Mouse (Mus musculus): ENCODE results near the gene Ccdc88a.

Gene Ccdc88a

DNA sequence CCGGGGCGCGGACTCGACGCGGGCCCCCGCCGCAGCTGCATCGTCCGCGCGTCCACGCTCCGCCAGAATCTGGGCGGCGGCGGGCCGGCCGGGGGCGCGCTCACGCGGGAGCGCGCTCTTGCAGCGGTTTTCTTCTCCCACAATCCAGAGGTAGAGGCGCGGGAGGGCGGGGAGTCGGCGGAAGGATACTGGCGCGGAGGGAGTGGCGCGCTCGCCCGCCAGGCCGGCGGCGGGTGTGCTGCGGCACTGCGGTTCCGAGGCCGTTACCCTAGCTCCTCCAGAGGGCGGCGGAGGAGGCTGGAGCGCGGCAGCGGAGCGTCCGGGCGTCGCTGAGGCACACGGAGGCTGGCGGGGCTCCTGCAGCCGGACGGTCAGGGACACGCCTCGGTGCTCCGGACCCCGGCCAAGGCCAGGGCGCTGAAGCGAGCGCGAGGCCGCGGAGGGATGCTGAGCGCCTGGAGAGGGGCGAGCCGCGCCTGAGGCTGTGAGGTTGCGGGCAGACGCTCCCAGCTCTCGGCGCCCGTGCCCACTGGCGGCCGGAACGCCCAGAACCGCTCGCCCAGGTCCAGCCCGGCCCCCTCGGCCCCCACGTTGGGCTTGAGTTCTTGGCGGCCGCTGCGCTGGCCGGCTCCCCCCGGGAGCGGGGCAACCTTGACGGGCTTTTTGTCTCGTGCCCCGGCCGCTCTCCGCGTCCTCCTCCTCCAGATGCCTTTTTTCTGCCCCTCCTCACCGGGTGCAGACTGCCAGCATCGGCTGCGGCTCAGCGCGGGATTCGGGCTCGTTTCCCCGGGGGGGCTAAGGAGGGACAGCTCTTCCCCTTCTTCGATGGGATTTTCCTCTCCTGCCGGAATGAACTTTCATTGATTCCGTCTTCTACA is at the start of gene Ccdc88a:
Ccdc88a (plus strand) TSS at position 263 of the 878 bp plus-strand sequence.
- DNase-seq (ENCODE audit: low read depth, low spot score), result peak; percentile 98

DNA sequence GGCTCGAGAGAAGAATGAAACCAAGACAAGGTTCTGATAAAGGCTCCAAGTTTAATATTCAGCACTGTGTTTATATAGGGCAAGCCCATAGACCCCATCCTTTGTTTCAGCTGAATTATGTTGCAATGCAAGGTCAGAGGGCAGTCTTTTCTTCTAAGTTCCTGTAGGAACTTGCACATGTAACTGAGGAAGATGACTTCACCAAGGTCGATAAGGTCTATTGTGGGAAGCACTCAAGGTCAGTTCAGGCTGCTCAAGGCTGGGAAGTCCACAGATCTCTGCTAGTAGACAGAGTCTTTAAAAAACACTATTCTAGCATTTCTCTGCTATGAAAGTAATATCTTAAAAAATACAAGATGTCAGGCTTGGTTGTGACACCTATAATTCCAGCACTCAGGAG is 38.0 kb upstream of the Ccdc88a start:
- no peak for DNase-seq (ENCODE audit: low read depth, low spot score)

DNA sequence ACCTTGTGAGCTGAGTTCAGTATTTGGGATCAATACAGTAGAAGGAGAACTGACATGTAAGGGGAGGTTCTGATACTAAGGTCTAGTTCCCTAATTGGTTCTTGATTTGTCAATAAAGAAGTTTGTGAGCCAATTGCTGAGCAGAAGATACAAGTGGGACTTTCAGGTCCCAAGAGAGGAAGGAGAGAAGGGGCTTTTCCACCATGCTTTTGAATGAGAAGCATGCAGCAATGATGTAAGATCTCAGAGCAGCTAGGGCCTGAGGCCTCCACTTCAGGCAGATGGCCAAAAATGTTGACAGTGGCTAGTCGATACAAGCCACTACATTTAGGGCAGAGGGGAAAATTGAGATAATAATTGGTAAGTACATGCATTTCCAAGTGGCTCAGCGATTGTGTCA is 32.2 kb upstream of the Ccdc88a start:
- DNase-seq (ENCODE audit: low read depth, low spot score), result no peak

DNA sequence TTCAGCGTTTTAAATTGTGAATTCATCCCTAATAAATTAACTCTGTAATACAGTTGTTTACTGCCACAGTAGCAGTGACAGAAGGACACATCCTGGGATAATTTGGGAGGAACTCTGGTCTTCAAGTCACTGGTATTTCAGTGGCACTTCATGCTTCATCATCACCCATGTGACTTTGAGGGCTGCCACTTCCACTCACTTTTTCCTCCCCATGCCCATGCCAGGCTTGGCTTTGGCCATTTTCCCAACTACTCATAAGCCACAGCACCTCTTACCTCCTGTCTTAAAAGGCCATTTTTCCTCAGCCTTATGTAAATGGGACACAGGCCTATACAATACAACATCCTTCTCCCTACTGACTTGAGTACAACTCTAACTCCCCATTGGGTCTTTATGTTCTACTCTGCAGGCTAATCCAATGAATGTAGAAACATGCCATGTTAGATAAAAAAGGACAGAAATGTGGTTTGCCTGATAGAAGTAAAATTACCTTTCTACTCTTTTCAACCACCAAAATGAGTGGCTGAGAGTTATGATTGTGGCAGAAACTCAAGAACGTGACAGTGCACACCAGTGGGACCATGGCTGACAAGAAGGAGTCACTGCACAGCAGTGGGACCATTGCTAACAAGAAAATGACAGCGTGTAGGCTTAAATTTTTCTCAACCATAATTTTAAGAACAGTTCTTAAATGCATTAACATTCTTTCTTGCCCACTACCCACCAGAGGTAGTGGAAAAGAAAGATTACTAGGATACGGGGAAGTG is 28.4 kb upstream of the Ccdc88a start:
- no peak for DNase-seq (ENCODE audit: low read depth, low spot score)

DNA sequence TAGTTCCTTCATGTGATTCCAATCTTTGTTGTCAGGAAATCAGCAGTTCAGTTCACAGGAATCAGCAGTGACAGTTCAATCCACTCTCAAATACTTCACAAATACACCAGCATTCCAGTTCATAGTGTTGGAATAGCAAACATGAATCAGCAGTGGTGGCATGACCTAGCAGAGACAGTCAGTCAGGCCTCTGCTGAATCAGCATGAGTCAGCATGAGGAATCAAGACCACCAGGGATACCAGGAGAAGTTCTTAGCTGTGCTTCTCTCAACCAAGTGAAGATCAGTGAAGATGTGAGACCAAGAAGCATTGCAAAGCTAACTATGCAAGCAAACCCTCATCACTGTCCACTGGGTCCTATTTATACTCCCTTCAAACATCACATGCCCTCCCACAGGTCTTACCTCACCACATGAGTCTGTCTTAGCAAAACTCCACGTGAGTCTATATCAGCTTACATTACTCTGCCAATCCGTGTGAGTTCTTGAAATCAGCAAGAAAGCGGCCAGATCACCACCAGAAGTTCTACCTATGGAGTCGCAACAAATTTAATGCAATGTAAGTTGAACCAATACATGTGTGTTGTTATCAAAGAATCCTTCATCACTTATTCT is 27.7 kb upstream of the Ccdc88a start:
- DNase-seq (ENCODE audit: low read depth, low spot score), result no peak

DNA sequence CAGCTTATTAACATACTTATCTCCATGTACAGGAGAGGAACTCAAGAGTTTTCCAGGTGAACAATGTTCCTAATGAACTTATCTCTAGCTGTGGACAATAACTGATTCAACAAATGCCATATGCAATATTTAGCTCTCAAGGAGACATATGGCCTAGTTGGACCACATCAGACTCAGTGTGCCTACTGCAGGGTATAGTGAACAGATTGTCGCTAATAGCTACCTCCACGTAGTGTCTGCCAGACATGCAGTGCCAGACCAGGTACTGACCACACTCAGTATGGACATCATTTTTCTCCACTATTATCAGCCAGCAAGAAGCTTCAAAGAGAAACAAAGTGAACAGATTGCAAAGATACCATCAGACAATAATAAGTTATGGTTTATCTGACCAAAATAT is 22.6 kb upstream of the Ccdc88a start:
- peak; percentile 91 for DNase-seq (ENCODE audit: low read depth, low spot score)

DNA sequence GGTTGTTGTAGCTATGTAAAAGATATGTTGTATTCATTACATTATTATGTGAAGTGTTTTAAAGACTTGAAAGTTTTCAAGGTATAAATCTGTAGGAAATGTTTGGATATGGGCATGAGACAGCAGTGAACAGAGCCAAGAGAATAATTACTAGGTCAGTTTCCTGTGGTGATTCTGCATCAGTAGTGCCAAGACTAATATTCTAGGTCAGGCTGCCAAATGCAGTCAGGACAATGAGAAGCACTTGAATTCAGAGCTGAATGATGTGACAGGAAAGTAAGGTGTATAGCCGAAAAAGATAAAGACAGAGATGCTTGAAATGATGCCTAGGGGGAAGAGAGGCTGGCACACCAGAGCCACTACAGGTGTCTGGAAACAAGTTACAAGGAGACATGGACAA is 21.2 kb upstream of the Ccdc88a start:
- DNase-seq (ENCODE audit: low read depth, low spot score), result peak; percentile 83

DNA sequence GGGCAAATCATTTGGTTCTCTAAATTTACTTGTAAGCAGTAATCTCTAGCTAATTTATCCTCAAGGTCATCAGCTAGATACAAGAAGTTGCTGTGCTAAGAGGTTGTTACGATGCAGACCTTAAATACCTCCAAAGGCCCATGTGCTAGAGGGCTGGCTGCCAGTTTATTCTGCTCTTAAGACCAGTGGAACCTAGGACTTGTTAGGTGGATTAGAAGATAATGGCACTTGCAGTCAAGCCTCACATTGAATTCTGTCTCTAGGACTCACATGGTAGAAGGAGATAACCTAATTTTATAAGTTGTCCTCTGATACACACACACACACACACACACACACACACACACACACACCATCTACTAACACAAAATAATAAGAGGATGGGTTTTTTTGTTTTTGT is 5.3 kb upstream of the Ccdc88a start:
- DNase-seq (ENCODE audit: low read depth, low spot score), result no peak

DNA sequence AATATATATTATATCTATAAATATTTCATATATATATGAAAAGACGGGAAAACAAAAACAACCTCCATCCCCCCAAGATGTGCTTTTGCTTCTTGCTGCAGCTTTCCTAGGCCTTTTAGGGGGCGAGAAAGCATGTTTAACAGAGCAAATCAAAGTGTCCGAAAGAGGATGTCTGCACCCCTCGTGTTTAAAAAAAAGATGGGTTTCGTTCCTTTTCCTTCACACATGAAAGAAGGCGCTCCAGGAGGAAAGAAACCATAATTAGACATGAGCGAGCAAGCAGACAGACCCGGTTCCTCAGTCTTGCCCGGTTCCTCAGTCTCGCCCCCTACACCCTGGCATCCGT is 435 bp upstream of the Ccdc88a start:
- DNase-seq (ENCODE audit: low read depth, low spot score), result no peak

DNA sequence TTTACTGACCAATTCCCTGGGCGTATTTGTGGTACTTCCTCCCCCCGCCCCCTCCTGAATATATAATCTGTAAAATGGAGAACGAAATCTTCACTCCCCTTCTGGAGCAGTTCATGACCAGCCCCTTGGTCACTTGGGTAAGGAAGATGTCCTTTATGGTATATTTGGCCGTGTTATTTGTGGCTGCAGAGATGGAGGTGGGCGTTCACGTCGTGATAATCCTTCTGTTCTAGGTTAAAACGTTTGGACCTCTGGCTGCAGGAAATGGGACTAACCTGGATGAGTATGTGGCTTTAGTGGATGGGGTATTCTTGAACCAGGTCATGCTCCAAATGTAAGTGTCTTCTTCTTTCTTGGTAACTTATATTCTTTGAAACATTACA is 807 bp downstream of the Ccdc88a start:
- peak; percentile 40 for DNase-seq (ENCODE audit: low read depth, low spot score)

DNA sequence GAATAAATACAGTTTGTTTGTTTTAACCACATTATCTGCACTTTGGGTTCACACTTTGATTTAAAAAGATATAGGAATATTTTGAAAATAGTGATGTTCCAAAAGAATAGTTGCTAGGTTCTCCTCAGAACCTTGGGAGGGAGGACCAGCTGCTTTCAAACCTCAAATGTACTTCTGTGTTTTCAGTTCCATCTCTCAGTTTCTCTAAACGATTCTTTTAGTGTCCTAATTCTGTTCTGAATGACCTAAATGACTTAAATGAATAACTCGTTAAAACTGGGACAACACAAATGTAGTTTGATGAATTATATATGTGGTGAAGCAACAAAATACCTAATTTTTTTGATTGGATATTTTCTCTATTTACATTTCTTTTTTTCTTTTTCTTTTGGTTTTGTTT is 3.2 kb downstream of the Ccdc88a start:
- DNase-seq (ENCODE audit: low read depth, low spot score), result no peak

DNA sequence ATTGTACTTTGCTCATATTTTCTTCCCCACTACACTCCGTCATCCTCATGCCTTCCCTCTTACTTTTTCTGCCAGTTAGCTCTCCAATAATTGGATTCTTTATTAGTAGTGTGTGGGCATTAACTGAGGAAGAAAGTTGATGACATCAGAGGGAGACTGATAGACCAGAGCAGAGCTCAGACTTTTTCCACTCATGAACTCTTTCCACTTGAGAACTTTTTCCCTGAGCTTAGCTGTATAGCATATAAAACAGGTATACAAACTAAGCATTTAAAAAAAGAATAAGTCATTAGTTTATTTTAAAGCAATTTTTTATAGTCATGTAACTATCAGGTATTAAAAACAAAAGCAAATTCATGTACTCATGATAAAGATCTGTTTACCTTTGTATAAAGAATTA is 5.3 kb downstream of the Ccdc88a start:
- DNase-seq (ENCODE audit: low read depth, low spot score), result no peak

DNA sequence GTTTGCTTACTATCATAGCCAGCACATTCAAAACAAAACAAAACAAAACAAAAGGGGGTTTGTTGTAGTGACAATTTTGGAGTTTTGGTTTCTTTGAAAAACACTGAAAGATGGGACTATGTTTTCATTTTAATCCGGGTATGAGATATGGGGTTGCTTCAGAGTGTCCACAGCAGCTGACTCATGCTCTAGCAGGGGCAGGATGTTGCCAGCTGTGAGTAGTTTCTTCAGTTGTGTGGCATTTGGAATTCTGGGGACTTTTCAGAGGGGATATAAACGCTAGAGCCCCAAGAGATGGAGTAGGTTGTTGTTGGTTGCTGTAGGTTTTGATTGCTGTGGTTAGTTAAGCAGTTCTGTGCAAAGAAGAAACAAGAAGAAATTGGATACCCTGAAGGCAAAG is 10.0 kb downstream of the Ccdc88a start:
- DNase-seq (ENCODE audit: low read depth, low spot score), result no peak

DNA sequence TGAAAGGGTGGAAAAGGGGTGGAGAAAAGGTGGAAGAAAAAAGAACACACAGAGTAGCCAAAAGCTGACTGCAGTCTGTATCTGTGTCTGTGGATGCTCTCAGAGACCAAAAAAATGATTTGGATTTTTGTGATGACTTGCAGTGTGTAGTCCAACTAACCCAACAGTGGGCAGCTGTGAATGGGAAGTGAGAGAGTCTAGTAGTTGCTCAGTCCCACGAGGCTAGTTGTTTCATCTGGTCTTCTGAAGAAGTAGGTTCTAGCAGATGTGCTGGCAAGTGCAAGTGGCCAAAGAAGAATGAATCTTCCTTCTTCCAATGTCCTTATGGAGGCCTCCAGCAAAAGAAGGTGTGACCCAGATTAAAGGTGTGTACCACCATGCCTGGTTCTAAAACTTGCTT is 10.5 kb downstream of the Ccdc88a start:
- DNase-seq (ENCODE audit: low read depth, low spot score), result no peak

DNA sequence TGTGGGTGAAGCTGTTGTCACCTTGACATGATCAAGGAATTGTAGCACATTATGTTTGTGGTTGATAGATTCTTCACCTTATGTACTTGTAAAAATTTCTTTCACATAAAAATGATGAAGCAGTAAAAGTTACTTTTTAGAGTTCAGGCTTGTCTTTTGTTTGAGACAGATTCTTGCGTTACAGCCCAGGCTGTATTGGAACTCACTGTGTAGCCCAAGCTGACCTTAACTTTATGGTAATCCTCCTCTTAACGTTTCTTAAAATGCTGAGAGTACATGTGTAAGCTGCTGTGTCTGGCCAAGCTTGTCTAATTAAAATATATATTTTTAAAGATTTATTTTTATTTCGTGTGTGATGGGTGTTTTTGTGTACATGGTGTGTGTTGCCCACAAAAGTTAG is 11.2 kb downstream of the Ccdc88a start:
- DNase-seq (ENCODE audit: low read depth, low spot score), result no peak

DNA sequence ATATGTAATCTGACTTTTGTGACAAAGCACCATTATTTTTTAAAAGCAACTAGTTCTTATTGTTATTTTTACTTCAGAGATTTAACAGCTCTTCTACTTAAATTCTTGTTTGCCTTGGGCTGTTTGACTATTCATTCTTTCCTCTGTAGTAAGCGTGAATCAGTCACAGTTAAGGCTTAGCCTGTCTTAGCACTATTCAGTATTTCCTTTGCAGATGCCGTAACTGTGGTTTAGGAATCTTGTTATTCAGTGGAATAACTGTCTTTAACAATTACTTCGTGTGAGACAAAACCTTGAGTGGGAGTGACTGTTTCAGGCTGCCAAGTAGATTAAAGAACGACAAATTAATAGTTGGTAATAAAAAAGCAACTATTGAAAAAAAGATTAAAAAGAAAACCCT is 16.5 kb downstream of the Ccdc88a start:
- DNase-seq (ENCODE audit: low read depth, low spot score), result peak; percentile 34

DNA sequence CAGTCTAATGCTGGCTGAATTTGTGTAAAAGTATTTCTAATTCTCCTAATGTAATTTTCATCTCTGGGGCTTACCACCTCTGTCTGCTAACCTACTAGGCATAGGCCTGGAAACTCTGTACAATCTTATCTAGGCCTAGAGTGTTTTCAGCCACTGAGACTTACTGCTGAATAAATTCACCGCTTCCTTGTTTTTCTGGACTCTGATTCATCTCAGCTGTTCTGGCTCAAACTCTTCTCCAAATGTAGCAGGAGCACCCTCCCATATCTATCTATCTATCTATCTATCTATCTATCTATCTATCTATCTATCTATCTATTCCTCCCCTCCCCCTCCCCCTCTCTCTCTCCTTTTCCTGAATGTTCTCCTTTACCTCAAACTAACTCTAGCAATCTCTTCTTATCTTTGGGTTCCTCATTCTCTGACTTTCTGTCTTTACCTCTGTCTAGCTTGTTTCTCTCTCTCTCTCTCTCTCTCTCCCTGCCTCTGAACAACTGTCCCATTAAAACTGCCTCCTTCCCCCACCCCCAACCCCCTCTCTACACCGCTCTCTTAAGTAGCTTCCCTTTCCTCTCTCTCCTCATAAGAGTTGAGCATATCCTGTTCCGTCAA is 21.8 kb downstream of the Ccdc88a start:
- no peak for DNase-seq (ENCODE audit: low read depth, low spot score)

DNA sequence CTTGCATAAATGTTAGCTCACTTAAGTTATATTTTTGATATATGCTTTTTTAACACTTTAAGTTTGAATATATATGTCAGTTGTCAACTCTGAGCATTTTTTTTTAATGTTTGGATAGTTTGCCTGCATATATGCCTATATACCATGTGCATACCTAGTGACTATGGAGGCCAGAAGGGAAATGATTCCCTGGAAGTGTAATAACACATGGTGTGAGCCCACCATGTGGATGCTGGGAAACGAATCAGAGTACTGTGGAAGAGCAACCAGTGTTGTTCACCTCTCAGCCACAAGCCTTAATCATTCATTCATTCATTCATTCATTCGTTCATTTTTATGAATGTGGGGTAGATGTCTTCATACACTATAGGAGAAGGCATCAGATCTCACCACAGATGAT is 26.9 kb downstream of the Ccdc88a start:
- no peak for DNase-seq (ENCODE audit: low read depth, low spot score)

DNA sequence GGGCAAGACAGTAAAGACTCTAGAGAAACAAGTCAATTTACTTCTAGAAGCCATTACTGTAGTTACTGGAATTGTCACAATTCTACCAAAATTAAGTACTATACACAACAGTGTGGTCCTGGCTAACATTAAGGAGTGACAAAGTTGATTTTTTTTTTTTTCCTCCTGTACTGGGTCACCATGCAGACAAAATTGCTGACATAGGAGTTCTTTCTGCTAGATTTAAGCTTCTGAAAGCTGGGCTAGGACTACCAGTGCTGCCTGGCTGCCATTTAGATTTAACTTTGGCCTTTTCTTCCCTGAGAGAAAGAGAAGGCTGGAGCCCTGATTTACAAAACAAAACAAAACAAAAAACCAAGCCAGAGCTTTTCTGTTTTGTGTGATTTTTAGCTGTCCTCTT is 32.8 kb downstream of the Ccdc88a start:
- DNase-seq (ENCODE audit: low read depth, low spot score), result no peak

DNA sequence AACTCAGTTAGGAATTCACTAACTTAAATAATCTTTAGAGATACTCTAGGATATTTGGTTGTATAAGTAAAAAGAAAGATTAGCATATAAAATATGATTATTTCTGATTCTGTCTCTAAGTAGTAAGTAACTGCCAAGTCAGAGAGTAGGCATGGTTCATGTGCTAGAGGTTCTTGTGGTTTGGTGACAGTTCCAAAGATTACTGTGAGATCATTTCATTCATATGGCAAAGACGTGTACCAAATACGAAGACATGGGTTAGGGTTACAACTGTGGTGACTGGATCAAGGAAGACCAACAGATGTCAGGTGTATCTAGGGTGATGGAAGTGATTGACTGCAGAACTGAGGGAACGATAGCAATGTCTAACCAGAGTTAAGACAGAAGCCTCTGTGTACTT is 50.0 kb downstream of the Ccdc88a start:
- DNase-seq (ENCODE audit: low read depth, low spot score), result no peak

DNA sequence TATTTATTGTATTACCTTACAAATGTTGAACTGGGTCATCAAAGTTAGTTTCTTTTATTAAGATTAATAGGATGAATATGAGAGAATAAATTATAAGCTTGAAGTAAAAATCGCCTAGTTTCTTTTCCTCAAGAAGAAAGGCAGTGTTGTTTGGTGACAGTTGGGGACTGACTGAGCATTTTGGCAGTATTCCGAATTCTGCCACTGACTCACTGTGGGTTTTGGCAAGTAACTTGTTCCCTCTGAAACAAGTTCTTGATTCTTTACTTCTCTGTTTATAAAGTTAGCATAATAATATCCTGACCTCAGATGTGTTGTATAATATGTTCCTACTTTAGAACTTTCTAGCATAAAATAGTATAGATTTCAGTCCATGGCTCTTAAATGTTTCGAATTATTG is 55.3 kb downstream of the Ccdc88a start:
- DNase-seq (ENCODE audit: low read depth, low spot score), result peak; percentile 95

DNA sequence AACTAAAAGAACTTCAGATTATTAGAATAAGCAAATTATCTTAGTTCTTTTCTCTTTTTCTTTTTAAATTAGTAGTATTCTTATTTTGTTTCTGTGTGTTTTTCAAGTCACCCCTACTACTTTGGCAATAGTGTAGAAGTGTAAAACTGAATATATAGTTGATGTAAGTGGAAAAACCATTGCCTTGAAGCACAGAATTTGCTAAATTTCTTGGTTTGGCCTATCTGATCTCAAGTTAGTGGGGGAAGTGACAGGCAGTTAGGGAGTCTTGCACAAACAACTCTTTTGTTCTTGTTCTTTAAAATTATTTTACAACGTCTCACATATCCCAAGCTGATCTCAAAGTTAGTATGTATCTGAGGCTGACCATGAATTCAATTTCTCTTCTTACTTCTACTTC is 57.6 kb downstream of the Ccdc88a start:
- DNase-seq (ENCODE audit: low read depth, low spot score), result no peak
